Comparison of ENCODE assay signal across 22 mouse cellular contexts in the genomic region with DNA sequence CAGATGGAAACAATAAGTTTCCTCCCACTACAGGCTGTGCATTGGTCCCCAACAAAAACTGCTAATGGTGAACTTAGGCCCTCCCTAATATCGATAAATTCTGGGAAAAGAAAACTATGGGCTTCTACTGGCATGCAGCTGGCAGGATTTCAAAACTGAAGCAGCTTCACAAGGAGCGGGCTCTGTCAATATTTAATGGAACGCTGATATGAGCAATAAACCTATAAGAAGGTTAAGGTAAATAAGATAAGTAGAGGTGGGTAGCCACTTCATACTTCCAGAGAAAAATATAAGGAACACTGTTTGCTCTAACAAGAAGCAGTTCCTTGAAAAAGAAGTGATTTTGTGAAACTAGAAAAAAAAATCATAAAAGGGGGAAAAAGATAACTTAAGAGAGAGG. TPM values are rescaled to one million over a fixed set of nuclear protein-coding genes. Genes with fewer than 3 reads are reported as not detected.
"Had no signal": no experiment of that assay in that cellular context is flagged by ENCODE, and none has a peak within 500 bp of the region (broad histone marks: within the 10 kb centered on the region; RNA-seq: fewer than 3 reads in every experiment).

No protein-coding gene starts in this region.

- H3K27ac ChIP-seq: kidney, embryonic 15.5 days; left cerebral cortex, adult 2 months; liver, embryonic 14.5 days; midbrain, embryonic 10.5 days; midbrain, embryonic 13.5 days had no signal

- H3K4me3 ChIP-seq: kidney, embryonic 15.5 days; left cerebral cortex, adult 2 months; megakaryocyte, embryonic 14.5 days; midbrain, embryonic 10.5 days; midbrain, embryonic 13.5 days had no signal

- H3K9ac ChIP-seq: kidney, embryonic 15.5 days; liver, embryonic 14.5 days; liver, postnatal 0 days; midbrain, embryonic 13.5 days had no signal

- H3K36me3 ChIP-seq: kidney, embryonic 15.5 days; midbrain, embryonic 10.5 days; midbrain, embryonic 13.5 days had no signal

- H3K4me1 ChIP-seq: kidney, embryonic 15.5 days; megakaryocyte, embryonic 14.5 days; midbrain, embryonic 10.5 days; midbrain, embryonic 13.5 days had no signal

- ATAC-seq: hindbrain, embryonic 16.5 days; liver, postnatal 0 days; midbrain, embryonic 13.5 days had no signal

- H3K9me3 ChIP-seq: kidney, embryonic 15.5 days; megakaryocyte, embryonic 14.5 days; midbrain, embryonic 10.5 days; midbrain, embryonic 13.5 days had no signal

- H3K4me2 ChIP-seq: kidney, embryonic 15.5 days; liver, embryonic 11.5 days; midbrain, embryonic 13.5 days had no signal

- DNase-seq: kidney, adult 11 months; kidney, adult 8-10 months; kidney, postnatal 10 days; kidney, postnatal 36 days; layer of hippocampus, postnatal 36 days; liver, postnatal 0 days; right cerebral cortex, postnatal 14 days; right cerebral cortex, postnatal 4 days; thymus, postnatal 25 days had no signal

- H3K27me3 ChIP-seq: kidney, embryonic 15.5 days; megakaryocyte, embryonic 14.5 days; midbrain, embryonic 13.5 days had no signal

RNA-seq across cellular contexts. Expression of gene Retnlb, which starts 9.8 kb away (rescaled TPM):
- polyA plus RNA-seq: hindbrain, embryonic 16.5 days; kidney, embryonic 15.5 days; limb, embryonic 11.5 days; limb, embryonic 14.5 days; liver, embryonic 11.5 days; liver, embryonic 14.5 days; liver, postnatal 0 days; midbrain, embryonic 10.5 days; midbrain, embryonic 13.5 days; midbrain, postnatal 0 days; neural tube, embryonic 11.5 days; neural tube, embryonic 14.5 days had no signal

RNA-seq across cellular contexts. Expression of gene Retnla, which starts 15.9 kb away (rescaled TPM):
- polyA plus RNA-seq: hindbrain, embryonic 16.5 days; kidney, embryonic 15.5 days; limb, embryonic 11.5 days; limb, embryonic 14.5 days; liver, embryonic 11.5 days; liver, embryonic 14.5 days; liver, postnatal 0 days; midbrain, embryonic 10.5 days; midbrain, embryonic 13.5 days; midbrain, postnatal 0 days; neural tube, embryonic 11.5 days; neural tube, embryonic 14.5 days had no signal

RNA-seq across cellular contexts. Expression of gene Retnlg, which starts 45.9 kb away (rescaled TPM):
- polyA plus RNA-seq: limb, embryonic 11.5 days; liver, embryonic 11.5 days; midbrain, embryonic 10.5 days; neural tube, embryonic 11.5 days; neural tube, embryonic 14.5 days had no signal

RNA-seq across cellular contexts. Expression of gene Trat1, which starts 54.7 kb away (rescaled TPM):
- polyA plus RNA-seq: kidney, embryonic 15.5 days; limb, embryonic 11.5 days; liver, embryonic 11.5 days; liver, embryonic 14.5 days; liver, postnatal 0 days; midbrain, embryonic 10.5 days; midbrain, postnatal 0 days; neural tube, embryonic 11.5 days had no signal
